Mouse (Mus musculus): ENCODE measurements around the gene Gm21970.

The Gm21970 gene

DNA sequence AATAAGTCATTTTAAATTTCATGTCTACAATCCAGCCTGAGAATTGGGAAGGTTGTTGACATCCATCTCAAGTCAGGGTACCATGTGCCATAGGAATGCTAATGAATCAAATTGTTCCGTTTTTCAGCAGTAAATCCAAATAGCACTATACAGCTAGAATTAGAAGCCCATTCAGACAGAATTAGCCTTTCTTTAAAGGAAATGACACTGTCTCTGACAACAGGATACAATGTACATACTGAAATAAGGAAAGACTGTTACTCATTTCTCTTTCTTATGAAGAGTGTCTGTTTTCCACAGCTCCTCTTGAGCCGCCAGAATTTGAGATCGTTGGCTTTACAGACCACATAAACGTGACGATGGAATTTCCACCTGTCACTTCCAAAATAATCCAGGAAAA lies at the start of gene Gm21970:
Gene Gm21970 (plus strand): TSS at position 301 of the 400 bp plus-strand sequence.
- DNase-seq, result no peak

DNA sequence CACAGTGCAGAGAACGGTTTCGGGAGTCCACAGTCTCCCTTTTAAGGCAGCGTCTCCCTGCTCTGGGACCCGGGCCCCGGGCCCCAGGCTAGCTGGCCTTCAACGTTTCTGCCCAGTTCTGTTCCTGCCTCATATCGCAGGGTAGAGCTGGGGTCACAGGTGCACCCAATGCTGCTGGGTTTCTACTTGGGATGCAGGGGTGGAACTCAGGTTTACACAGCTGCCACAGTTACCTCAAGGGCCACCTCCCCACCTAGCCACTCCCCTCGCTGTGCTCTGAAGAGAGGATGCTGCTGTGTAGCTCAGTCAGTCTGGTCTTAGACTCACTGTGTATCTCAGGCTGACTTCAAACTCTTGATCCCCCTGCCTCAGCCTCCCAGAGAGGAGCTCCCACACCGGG lies 45.0 kb upstream of the Gm21970 start:
- no peak for DNase-seq

GRCm38 (mm10) chr16:91347491-91348263 lies 43.8 kb upstream of the Gm21970 start:
- no peak for DNase-seq

DNA sequence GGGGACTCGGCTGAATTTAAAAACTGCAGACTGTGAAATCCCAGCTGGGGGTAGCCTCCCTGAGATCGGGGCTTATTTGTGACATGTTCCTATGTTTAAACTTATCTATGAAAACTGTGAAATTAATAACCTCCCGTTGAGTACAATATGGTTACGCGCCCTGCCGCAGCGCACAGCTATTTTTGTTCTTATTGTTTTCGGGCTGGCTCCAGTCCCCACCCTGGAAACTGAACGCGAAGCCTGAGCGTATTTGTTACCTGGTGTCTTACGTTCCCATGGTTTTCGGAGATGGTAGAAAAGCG lies 43.3 kb upstream of the Gm21970 start:
- DNase-seq, result no peak

- peak; percentile 12 for DNase-seq
Observed at GRCm38 (mm10) chr16:91348588-91349330, 42.8 kb upstream of the Gm21970 start.

DNA sequence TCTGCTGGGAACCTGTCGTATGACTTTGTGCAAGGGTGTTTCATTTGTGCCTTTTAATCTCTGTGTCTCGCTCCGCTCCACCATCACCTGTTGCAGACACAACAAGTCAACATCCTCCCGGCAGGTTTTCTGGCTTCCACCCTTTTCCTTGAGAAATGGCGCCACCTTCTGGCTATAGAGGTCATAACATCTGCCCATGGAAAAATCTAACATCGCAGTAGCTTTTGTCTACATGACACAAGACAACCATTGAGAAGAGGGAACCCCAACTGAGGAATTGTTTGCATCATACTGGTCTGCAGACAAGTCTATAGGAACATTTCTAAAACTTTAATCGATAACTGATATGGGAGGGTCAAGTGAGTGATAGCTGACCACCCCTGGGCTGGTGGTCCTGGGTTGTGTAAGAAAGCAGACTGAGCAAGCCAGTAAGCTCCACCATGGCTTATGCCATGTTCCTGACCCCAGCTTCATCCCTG lies 39.4 kb upstream of the Gm21970 start:
- DNase-seq, result peak; percentile 78

DNA sequence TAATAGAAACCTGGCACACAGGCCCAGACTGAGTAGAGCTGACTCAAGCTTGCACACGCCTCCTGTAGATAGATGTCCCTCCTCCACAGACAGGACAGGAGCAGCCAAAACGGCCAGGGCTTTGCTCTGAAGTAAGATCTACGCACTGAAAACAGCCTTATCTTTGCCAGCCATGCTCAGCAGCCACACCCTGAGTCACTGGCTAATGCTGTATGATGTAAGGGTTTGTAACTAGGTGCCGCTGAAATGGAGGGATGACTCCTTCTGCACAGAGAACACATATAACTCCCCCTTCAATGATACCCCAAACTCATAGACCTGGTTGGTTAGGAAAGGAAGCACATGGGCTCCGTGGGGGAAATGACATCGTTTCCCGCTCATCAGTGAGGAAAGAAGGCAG lies 38.8 kb upstream of the Gm21970 start:
- DNase-seq, result no peak

DNA sequence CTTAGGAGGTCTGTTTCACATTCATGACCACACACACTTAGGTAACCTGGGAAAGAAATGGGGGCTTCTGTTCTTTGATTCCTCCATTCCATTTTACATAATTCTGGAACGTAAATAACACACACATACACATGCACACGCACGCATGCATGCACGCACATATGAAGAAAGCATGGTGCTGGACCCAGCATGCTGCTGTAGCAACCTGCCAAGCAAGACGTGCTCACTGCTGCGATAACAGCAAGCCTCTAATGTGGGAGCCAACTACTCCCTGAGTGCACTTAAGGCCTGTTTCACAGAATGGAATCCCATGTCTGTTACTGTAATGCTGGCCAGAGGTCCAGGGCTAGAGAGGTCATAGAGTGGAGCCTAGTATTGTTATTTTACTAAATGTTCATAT lies 38.3 kb upstream of the Gm21970 start:
- no peak for DNase-seq

- no peak for DNase-seq
Observed at GRCm38 (mm10) chr16:91353638-91354037, 37.9 kb upstream of the Gm21970 start.

GRCm38 (mm10) chr16:91354599-91354998 lies 36.9 kb upstream of the Gm21970 start:
- no peak for DNase-seq

DNA sequence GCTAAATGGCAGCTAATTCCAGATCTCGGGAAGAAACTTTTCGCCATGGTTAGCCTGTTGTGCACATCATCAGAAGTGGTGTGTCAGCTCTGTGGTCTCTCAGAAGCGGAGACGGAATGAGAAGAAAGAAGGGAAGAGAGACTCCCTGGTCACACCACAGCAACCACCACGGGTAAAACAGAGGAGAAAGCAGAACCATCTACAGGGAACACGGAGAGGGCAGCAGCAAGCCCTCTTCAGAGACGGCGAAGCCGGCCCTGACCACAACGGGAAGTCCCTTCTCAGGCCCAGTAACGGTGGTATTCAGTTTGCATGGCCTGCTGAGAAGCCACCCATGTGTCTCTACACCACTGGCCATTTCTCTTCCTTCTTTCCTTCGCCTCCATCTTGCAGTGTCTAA lies 36.4 kb upstream of the Gm21970 start:
- no peak for DNase-seq

DNA sequence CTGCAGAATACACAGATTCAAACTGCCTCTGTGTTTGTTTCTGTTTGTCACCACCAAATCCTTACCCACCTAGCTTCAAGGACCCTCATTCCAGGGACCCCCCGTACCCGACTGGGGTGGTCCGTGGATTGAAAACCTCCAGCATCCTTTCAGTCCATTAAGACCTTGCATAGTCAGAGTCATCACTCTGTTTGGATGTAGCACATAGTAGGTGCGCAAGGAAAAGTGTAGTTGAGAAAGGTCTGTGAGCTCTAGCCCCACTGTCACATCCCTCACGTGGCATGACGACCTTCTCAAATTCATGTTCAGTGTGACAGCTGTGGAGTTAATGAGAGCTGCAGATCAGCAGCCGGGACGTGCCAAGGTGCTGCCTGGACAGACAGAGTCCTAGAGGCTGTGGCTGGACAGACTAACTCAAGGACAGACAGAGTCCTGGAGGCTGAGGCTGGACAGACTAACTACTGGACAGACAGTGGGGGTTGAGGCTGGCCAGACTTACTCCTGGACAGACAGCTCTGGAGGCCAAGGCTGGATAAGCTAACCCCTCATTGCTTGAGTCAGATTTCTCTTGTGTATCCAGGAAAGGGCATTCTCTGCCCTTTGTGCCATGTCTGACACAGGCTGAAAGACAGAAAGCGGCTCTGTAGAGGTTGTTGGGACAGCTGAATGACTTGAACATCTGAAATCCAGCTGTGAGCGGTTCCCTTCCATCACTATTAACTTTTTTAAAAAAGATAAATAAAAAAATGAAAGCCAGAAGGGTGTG lies 34.6 kb upstream of the Gm21970 start:
- no peak for DNase-seq

DNA sequence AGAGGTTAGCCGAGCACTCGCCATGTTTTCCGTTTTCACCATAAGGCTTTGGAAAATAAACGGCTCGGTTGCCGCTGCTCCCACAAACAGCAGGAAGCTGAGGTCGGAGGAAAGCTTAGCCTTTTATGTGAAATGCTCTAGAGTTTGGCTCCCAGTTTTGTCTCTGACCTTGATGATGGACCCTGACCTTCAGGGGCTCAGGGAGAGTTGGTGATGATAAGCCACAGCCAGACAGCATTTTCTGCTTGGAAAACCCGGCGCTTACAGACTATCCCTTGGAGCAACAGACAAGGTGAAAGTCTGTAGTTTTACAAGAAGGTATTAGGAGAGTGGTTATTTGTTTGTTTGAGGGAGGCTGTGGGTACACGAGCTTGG lies 34.0 kb upstream of the Gm21970 start:
- DNase-seq, result no peak

GRCm38 (mm10) chr16:91358555-91358954 lies 33.0 kb upstream of the Gm21970 start:
- peak; percentile 26 for DNase-seq

DNA sequence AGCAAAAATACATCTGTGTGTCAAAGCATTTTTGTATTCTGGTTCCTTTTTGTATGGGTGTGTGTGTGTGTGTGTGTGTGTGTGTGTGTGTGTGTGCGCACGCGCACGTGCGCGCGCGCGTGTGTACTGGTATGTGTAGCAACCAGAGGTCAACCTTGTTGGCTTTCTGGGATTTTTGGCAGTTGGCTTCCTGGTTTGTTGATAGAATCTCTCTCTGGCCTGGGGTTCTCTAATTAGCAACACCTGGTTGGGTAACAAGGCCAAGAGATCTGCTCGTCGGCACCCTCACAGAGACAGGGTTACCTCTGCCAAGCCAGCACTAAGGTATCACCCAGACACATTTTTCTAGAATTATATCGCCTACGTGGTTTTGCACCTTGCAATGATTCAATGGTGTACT lies 32.0 kb upstream of the Gm21970 start:
- DNase-seq, result no peak

DNA sequence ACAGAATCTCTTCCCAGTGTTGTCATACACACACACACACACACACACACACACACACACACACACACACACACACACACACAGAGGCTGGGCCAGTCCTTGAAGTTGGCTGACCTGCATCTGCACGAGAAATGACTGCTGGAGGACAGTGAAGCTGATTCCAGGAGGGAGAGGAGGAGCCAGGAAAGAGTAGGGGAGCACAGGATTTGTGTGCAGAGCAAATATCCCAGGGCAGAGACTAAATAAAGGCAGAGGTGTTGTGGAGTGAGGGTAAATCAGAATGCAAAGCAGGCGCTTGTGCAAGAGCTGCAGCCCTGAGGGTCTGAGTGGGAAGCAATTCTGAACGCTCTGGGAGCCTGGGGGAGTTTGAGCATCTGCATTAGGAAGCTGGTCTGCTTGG lies 31.4 kb upstream of the Gm21970 start:
- no peak for DNase-seq

DNA sequence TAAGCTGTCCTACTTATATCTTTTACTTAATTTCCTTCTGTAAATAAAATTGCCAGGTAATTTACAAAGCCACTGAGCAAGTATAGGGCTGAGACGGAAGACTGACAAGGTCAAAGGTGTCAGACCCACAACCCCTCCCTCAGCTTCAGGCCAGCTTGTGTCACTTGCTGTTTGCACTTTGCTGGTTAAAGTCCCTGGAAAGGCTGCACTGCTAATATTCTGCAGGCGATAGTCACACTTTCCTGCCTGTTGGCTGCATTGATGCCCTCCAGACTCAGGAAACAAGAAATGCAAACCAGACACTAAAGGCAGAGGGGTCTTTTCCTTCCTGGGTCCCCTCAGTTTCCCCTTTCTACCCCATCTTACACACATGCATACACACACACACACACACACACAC lies 29.5 kb upstream of the Gm21970 start:
- DNase-seq, result no peak

DNA sequence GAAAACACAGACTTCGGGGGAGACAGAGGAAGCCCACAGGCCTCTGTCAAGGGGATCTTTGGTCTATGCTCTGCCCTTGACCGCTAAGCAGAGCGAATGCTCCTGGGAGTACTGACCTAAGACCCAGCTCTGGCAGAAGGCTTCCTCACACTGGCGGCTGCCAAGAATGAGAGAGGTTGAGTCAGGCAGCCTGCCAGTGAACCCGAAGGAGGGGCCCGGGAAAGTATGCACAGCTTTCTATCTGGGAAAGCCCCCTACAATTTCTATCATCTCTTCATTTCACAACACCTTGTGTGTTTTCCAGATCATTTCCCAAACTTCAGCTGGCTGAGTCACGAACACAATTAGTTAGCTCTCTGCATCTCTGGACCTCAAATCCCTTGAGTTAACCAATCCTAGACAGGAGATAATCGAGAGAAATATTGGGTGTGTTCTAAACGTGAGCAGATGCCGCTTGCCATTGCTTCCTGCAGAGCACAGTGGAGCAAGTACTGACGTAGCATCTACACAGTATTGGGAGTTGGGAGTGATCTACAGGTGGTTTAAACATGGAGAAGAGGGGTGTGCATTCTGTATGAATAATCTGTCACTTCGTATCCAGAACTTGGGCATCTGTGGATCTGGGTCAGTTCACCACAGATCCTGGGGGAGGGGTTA lies 28.8 kb upstream of the Gm21970 start:
- no peak for DNase-seq

DNA sequence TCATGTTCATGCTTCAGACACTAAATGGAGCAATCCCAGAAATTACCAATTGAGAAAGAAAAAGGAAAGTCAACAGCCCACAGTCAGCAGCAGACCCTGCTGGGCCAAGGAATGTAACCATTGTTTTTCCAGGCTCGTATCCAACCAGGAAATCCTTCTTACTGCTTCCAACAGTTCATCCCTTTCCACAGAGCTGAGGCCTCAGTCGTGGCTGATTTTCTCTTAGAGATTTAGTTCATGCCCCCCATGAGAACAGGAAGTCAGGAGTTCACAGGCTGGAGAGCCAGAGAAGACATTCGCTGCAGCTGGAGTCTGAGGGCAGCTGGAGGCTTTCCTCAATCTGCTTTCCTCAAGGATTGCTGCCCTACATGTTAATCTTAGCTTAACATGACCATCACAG lies 28.0 kb upstream of the Gm21970 start:
- DNase-seq, result no peak

GRCm38 (mm10) chr16:91366567-91366966 lies 25.0 kb upstream of the Gm21970 start:
- no peak for DNase-seq

DNA sequence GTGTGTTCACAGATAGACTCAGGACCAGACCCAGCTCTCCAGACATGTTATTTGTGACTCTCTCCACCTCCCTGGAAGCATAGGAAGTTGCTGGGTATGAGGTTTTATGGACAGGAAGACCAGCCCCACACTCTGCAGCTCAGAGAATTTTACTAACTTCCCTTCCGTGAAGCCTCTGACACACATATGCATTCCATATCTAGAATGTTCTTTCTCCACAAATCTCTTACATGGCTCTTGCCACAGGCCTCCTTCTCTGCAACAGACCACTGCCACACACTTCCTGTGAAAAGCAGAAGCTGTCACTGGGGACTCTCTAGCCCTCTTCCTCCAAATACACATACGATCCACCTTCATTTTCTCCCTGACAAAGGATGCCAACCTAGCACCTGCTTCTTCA lies 24.5 kb upstream of the Gm21970 start:
- no peak for DNase-seq

DNA sequence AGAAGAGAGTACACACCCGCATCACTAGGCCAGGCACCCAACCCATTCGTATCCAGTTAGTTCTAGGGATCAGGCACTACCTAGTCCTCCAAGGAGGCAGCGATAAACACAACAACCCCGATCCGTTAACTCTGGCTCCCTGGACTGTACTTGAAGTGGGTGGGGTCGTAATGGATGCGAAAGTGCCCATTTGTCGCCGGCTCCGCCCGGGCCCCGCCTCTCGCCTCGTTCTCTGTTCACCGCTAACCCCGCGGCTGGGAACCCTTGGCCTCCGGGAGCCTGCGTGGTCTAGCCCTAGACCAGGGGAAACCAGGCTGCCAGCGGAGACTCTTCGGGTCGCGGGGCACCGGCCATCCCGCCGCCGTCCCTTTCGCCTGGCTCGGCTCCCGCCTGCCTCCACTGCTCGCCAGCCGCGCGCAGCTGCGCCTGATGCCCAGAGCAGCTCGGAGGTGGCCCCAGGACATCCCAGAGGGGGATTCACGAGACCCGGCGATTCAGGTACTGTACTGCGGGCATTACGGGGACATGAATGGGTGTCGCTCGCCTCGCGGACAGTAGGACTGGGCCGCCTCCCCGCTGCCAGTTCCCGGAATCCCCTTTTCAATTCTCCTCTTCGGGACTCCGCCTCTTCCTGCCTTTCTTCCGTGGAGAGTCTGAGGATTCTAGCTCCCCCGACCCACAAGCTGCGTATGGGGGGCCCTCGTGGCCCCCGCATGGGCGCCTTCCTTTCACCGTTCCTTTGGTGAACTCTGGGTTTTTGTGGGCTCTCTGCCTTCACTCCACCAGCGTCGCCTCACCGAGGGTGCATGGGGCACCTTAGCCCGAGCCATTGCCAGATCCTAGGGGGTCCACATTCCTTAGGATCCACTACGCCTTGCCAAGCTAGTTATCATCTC lies 18.7 kb upstream of the Gm21970 start, which contains the start of gene Ifnar2:
Gene Ifnar2 (plus strand): TSS at position 207 of the 896 bp plus-strand sequence.
- DNase-seq, result peak; percentile 75
